Comparison of ENCODE assay signal across 11 mouse cellular contexts in the genomic region with DNA sequence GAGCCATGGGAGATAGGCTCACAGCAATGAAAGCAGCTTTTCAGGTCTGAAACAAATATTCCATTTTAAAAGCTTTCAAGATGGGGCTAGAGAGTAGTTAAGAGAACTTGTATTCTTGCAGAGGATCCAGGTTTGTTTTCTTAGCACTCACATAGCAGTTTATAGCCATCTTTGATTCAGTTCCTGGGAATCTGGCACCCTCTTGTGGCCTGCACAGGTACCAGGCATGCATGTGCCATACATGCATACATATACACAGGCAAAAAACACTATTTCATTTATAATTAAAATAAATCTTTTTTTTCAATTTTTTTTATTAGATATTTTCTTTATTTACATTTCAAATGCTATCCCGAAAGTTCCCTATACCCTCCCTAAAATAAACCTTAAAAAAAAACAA. TPM values are rescaled to one million over a fixed set of nuclear protein-coding genes. Genes with fewer than 3 reads are reported as not detected.
DNase-seq lines count a peak whose midpoint lies in the region; ATAC-seq and TF ChIP-seq lines count a peak whose summit lies in the region.
"Had no signal": no experiment of that assay in that cellular context is flagged by ENCODE, and none has a peak within 500 bp of the region (broad histone marks: within the 10 kb centered on the region; RNA-seq: fewer than 3 reads in every experiment).

No protein-coding gene starts in this region.

- WGBS in lung, postnatal 0 days = 95% methylated on average over 1 of the region's 1 CpGs

- no peak overlapping the region for H3K4me2 ChIP-seq in lung, postnatal 0 days (replicated peaks; ENCODE audit: low read depth, low read length)
- H3K4me2 ChIP-seq: liver, embryonic 13.5 days had no signal

- H3K9me3 ChIP-seq in lung, postnatal 0 days (ENCODE audit: low read length) = no peaks in the 10 kb centered on the region
- H3K9me3 ChIP-seq: liver, embryonic 13.5 days had no signal

- H3K9ac ChIP-seq in lung, postnatal 0 days (replicated peaks; ENCODE audit: low read depth) = no peak overlapping the region
- H3K9ac ChIP-seq: liver, embryonic 13.5 days had no signal

- no peak overlapping the region for H3K4me3 ChIP-seq in gastrocnemius, adult 2 months
- no peak overlapping the region for H3K4me3 ChIP-seq in lung, postnatal 0 days (ENCODE audit: low read depth, low read length)
- H3K4me3 ChIP-seq: hindbrain, embryonic 10.5 days; liver, embryonic 13.5 days had no signal

- DNase-seq in gastrocnemius, adult 2 months = no peak
- no peak for DNase-seq in gastrocnemius, postnatal 14 days
- DNase-seq in lung, postnatal 0 days (ENCODE audit: low spot score) = no peak
- DNase-seq in lung, postnatal 25 days (ENCODE audit: low spot score) = no peak
- peak; percentile 73 for DNase-seq in ZHBTc4 (ENCODE audit: low read depth, low spot score)
- peak; percentile 59 for DNase-seq in splenic B cell, adult 2 months (ENCODE audit: low read depth, low spot score)
- DNase-seq in layer of hippocampus, postnatal 25 days (ENCODE audit: extremely low spot score in 1 of 2, low spot score in 1 of 2) = no peak
- DNase-seq in left cerebral cortex, adult 9 months (ENCODE audit: low spot score in 2 of 2) = no peak
- DNase-seq: liver, embryonic 13.5 days had no signal

- TF ChIP-seq EP300 in lung, postnatal 0 days (IDR thresholded peaks at IDR 0.05) = no peak

- no peak overlapping the region for H3K27ac ChIP-seq in gastrocnemius, adult 2 months
- no peak overlapping the region for H3K27ac ChIP-seq in lung, postnatal 0 days (ENCODE audit: low read length)
- H3K27ac ChIP-seq: hindbrain, embryonic 10.5 days; liver, embryonic 13.5 days had no signal

- H3K36me3 ChIP-seq in lung, postnatal 0 days (ENCODE audit: insufficient read depth, low read length) = peaks cover 70% of the 10 kb centered on the region; the same call in 1 of the 2 replicates
- peaks cover 15% of the 10 kb centered on the region for H3K36me3 ChIP-seq in splenic B cell, adult 2 months (ENCODE audit: control insufficient read depth, insufficient read depth, low read length, poor library complexity, severe bottlenecking)

- no peaks in the 10 kb centered on the region for H3K4me1 ChIP-seq in lung, postnatal 0 days (ENCODE audit: insufficient read depth, low read depth, low read length)
- H3K4me1 ChIP-seq: hindbrain, embryonic 10.5 days; liver, embryonic 13.5 days had no signal

- no peak for ATAC-seq in lung, postnatal 0 days
- ATAC-seq: midbrain, embryonic 16.5 days had no signal

- H3K27me3 ChIP-seq in lung, postnatal 0 days (replicated peaks; ENCODE audit: insufficient read depth, low read length) = no peaks in the 10 kb centered on the region
- H3K27me3 ChIP-seq in splenic B cell, adult 2 months (ENCODE audit: control insufficient read depth, insufficient read depth, low read length, poor library complexity, severe bottlenecking) = no peaks in the 10 kb centered on the region
- H3K27me3 ChIP-seq: liver, embryonic 13.5 days had no signal

- peak; percentile 55 for TF ChIP-seq CTCF in gastrocnemius, adult 2 months (IDR thresholded peaks at IDR 0.05)
- TF ChIP-seq CTCF in lung, postnatal 0 days (IDR thresholded peaks at IDR 0.05) = peak; percentile 56

- intact Hi-C loops in gastrocnemius, adult 2 months (cut with DNase I) = no loop called here
- intact Hi-C loops in gastrocnemius, postnatal 14 days (cut with DNase I; ENCODE audit: low total_unique reads) = no loop called here

RNA-seq across cellular contexts. Expression of gene Ftsj3, which starts 9.0 kb away (rescaled TPM):
- 10 to 100 TPM; 21.9 to 22.3 TPM for total RNA-seq in gastrocnemius, adult 2 months (2021)
- 10 to 100 TPM; 22.0 to 25.0 TPM for total RNA-seq in gastrocnemius, postnatal 14 days (2021)
- polyA plus RNA-seq in lung, postnatal 0 days (2015; fragmentation: Nextera tagmentation; extraction: Ambion mirVana) = 18.7 and 19.0 TPM in 2 replicates
- total RNA-seq in layer of hippocampus, postnatal 25 days (2021) = 10 to 100 TPM; 29.9 to 32.8 TPM

RNA-seq across cellular contexts. Expression of gene Psmc5, which starts 9.1 kb away (rescaled TPM):
- total RNA-seq in gastrocnemius, adult 2 months (2021) = 100 to 1,000 TPM; 121 to 132 TPM
- 100 to 1,000 TPM; 133 to 137 TPM for total RNA-seq in gastrocnemius, postnatal 14 days (2021)
- polyA plus RNA-seq in lung, postnatal 0 days (2015; fragmentation: Nextera tagmentation; extraction: Ambion mirVana) = 150 and 153 TPM in 2 replicates
- total RNA-seq in layer of hippocampus, postnatal 25 days (2021) = 100 to 1,000 TPM; 148 to 174 TPM

RNA-seq across cellular contexts. Expression of gene Smarcd2, which starts 25.9 kb away (rescaled TPM):
- 10 to 100 TPM; 10.8 to 12.8 TPM for total RNA-seq in gastrocnemius, adult 2 months (2021)
- 10 to 100 TPM; 20.3 to 22.6 TPM for total RNA-seq in gastrocnemius, postnatal 14 days (2021)
- polyA plus RNA-seq in lung, postnatal 0 days (2015; fragmentation: Nextera tagmentation; extraction: Ambion mirVana) = 46.9 and 55.5 TPM in 2 replicates
- 10 to 100 TPM; 24.7 to 26.1 TPM for total RNA-seq in layer of hippocampus, postnatal 25 days (2021)

RNA-seq across cellular contexts. Expression of gene Tcam1, which starts 29.6 kb away (rescaled TPM):
- total RNA-seq in gastrocnemius, adult 2 months (2021) = under 1 TPM; 0.08 TPM
- total RNA-seq in gastrocnemius, postnatal 14 days (2021) = under 1 TPM; 0.07 to 0.12 TPM
- polyA plus RNA-seq in lung, postnatal 0 days (2015; fragmentation: Nextera tagmentation; extraction: Ambion mirVana) = 0.06 and 0.07 TPM in 2 replicates
- under 1 TPM; 0.19 to 0.22 TPM for total RNA-seq in layer of hippocampus, postnatal 25 days (2021)

RNA-seq across cellular contexts. Expression of gene Ddx42, which starts 30.1 kb away (rescaled TPM):
- 10 to 100 TPM; 24.3 to 24.7 TPM for total RNA-seq in gastrocnemius, adult 2 months (2021)
- total RNA-seq in gastrocnemius, postnatal 14 days (2021) = 10 to 100 TPM; 22.5 to 24.8 TPM
- polyA plus RNA-seq in lung, postnatal 0 days (2015; fragmentation: Nextera tagmentation; extraction: Ambion mirVana) = 35.3 and 38.4 TPM in 2 replicates
- 10 to 100 TPM; 64.5 to 74.1 TPM for total RNA-seq in layer of hippocampus, postnatal 25 days (2021)

Comparison
In these comparisons a context has a peak if more than half of its experiments do, and no peak if none do; other contexts are left out.
1. DNase-seq: peak in ZHBTc4 (single experiment) and splenic B cell, adult 2 months (single experiment); none in gastrocnemius, adult 2 months (single experiment), gastrocnemius, postnatal 14 days (single experiment), lung, postnatal 0 days (single experiment), lung, postnatal 25 days (single experiment), layer of hippocampus, postnatal 25 days (0 of 2) and left cerebral cortex, adult 9 months (0 of 2).